Mouse (Mus musculus) Patski (cell line): ENCODE data around the gene Gm11627. TPM values are rescaled to one million over a fixed set of nuclear protein-coding genes. Genes with fewer than 3 reads are reported as not detected.

ENCODE experiments used
- ATAC-seq: fragments of 100-300 bp; one replicate; pipeline ENCODE4 v1.8.0; 2021
- CTCF ChIA-PET: fragments of 350-600 bp; sonication (Branson Sonifier 250); formaldehyde crosslinking; loops from one replicate; lab custom pipeline; 2022; ENCODE audit warnings: inconsistent platforms; lab: Charles Lee
- POLR2A ChIA-PET: fragments of 350-600 bp; sonication (Branson Sonifier 250); formaldehyde crosslinking; loops from one replicate; lab custom pipeline; 2022; ENCODE audit warnings: antibody characterized with exemption, inconsistent platforms; lab: Charles Lee
- DNase-seq: peaks from one replicate; pipeline ENCODE4 v3.0.0-alpha.2; 2011; ENCODE audit warnings: low read depth, low spot score
- H3K27me3 ChIP-seq: fragments of 371-371 bp; one replicate; pipeline ENCODE4 v1.5.1; 2021
- CTCF ChIP-seq: fragments of 100-300 bp; IDR thresholded peaks from one replicate; pipeline ENCODE4 v1.5.1; 2021
- in situ Hi-C: fragments of 300-500 bp; cut with MboI; formaldehyde crosslinking; loops from 3 replicates; pipeline ENCODE4 v1.11.1; 2018; ENCODE audit warnings: low pct_unique_long_range_greater_than_20kb, mixed read lengths
- polyA plus RNA-seq: library from polyadenylated mRNA; unstranded; gene quantifications from one replicate; pipeline ENCODE4 v1.2.3, GENCODE M21; 2021

Gm11627 gene
- polyA plus RNA-seq, 1 experiment from 2014 or later: not detected

DNA sequence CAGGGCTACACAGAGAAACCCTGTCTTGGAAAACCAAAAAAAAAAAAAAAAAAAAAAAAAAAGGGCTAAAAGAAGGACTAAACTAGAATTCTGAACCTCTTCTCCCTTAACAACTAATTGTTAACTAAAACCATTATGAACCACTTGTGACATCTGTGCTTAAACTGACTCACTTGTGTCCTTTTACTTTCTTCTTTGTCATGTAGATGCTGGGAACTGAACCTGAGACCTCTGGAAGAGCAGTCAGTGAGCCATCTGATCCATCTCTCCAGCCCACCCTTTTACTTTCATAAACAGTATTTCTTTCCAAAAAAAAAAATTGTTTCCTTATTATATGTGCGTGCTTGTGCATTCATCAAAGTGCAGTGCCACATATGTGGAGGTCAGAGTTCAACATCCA is 39.6 kb downstream of the Gm11627 start:
- in situ Hi-C loops: no loop called here

DNA sequence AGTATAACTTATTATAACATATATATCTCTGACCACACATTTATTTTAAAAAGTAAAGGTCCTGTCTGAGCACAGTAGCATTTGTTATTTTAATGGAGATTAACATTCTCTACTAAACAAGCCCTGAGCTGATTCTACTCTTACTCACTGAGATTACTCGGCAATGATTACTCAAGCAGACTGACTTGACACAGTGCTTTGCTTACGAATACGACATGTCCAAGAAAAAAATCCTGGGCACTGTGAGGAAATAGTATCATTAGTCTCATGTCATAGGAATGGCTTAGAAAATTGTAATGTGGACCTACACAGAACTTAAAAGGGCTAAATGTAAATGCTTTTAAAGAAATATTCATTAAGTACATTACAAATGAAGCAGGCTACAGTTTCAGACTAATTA is 43.1 kb downstream of the Gm11627 start:
- DNase-seq (peak; percentile 20), ATAC-seq (peak; percentile 44)
- in situ Hi-C loops: no loop called here
- CTCF ChIA-PET: no interaction called here
- no peaks in the 10 kb centered on the region for H3K27me3 ChIP-seq
- no peak for TF ChIP-seq CTCF
- POLR2A ChIA-PET: interaction anchor here (0.5 to 1.6 kb wide), 2 partner anchors 14 to 21 kb away, joined by 3 read pairs; no protein-coding TSS in a partner anchor

More for the DNA sequence above, 39.6 kb downstream of the Gm11627 start:
- DNase-seq (no peak), ATAC-seq (no peak)
- no peaks in the 10 kb centered on the region for H3K27me3 ChIP-seq
- no peak for TF ChIP-seq CTCF
- POLR2A ChIA-PET: no interaction called here
- CTCF ChIA-PET: no interaction called here

DNA sequence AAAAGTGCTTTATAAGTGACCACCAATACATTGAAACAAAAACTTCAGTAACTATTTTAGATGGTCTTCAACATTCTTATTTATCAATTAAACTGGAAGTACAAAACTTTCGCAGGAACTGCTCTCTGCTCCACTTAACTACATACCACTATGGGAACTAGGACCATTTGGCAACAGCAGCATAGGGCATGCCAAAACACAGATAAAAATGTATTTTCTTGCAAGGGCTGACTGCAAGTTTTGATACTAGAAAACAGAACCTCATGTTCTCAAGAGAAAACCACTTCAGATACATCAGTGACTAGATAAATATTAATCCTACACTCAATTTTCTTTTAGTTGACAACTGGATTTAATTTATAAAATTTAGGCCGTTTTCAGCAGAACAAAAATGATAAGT is 45.2 kb downstream of the Gm11627 start:
- in situ Hi-C loops: no loop called here
- TF ChIP-seq CTCF: no peak
- DNase-seq (no peak), ATAC-seq (no peak)
- ChIA-PET POLR2A (no interaction called here), CTCF (no interaction called here)
- no peaks in the 10 kb centered on the region for H3K27me3 ChIP-seq

DNA sequence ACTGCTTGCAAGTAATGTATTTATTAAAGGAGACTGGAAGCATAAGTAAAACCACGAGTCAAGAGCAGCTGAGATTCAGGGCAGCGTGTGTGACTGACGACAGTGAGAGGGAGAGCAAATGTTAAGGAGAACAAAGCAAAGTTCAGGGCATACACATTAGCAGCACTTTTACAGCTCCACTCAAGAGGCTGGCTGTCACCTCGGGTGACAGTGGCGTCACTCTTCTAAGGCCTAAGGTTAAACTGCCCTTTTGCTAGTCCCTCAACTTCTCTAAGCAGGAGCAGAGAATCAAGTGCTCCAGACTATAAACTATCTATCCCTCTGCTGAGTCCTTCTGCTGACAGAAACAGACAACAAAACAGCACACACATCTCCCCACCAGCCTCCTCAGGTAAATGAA is 47.8 kb downstream of the Gm11627 start:
- ChIA-PET POLR2A (no interaction called here), CTCF (no interaction called here)
- TF ChIP-seq CTCF: no peak
- ATAC-seq: no peak
- DNase-seq: no peak
- H3K27me3 ChIP-seq: no peaks in the 10 kb centered on the region
- in situ Hi-C loops: no loop called here

Other genes with a start within 250 kb of the Gm11627 start
- not detected for gene Slc4a1, start 213.3 kb downstream of the Gm11627 start, polyA plus RNA-seq
- gene Rundc3a, start 186.1 kb downstream of the Gm11627 start, polyA plus RNA-seq: 12.1 TPM
- gene Slc25a39, start 171.5 kb downstream of the Gm11627 start, polyA plus RNA-seq: 388 TPM
- 491 TPM for gene Grn, start 149.1 kb downstream of the Gm11627 start, polyA plus RNA-seq
- gene Fam171a2, start 131.8 kb downstream of the Gm11627 start, polyA plus RNA-seq: 13.1 TPM
- 1.9 TPM for gene Itga2b, start 109.3 kb downstream of the Gm11627 start, polyA plus RNA-seq
- gene Gpatch8, start 23.1 kb downstream of the Gm11627 start, polyA plus RNA-seq: 27.5 TPM
- 16.9 TPM for gene Fzd2, start 24.9 kb upstream of the Gm11627 start, polyA plus RNA-seq
- gene Meioc, start 84.3 kb upstream of the Gm11627 start, polyA plus RNA-seq: 0.09 TPM
- gene Ccdc43, start 118.3 kb upstream of the Gm11627 start, polyA plus RNA-seq: 41.4 TPM
- 5.3 TPM for gene Adam11, start 182.0 kb upstream of the Gm11627 start, polyA plus RNA-seq
- gene Gjc1, start 240.2 kb upstream of the Gm11627 start, polyA plus RNA-seq: 33.9 TPM